Mouse (Mus musculus) C2C12 (cell line): ENCODE data around the gene Trpd52l3.

ENCODE experiments used
- CEBPB ChIP-seq: IDR thresholded peaks from one replicate; pipeline ENCODE4 v1.6.1; 2011; ENCODE audit warnings: low read depth, mild to moderate bottlenecking, control low read depth, moderate library complexity
- CTCF ChIP-seq: IDR thresholded peaks from one replicate; pipeline ENCODE4 v1.5.1; 2011; ENCODE audit not compliant: control insufficient read depth, insufficient read depth, insufficient read length
- FOSL1 ChIP-seq: IDR thresholded peaks from one replicate; pipeline ENCODE4 v1.8.0; 2011; ENCODE audit warnings: mild to moderate bottlenecking, low read length; ENCODE audit not compliant: poor library complexity, insufficient read depth, severe bottlenecking
- MAX ChIP-seq: IDR thresholded peaks from one replicate; pipeline ENCODE4 v1.6.1; 2011; ENCODE audit warnings: mild to moderate bottlenecking, control low read depth
- MYOD1 ChIP-seq: IDR thresholded peaks from one replicate; pipeline ENCODE4 v1.6.1; 2011; ENCODE audit warnings: low read depth; ENCODE audit not compliant: control insufficient read depth, insufficient read length
- MYOG ChIP-seq: IDR thresholded peaks from one replicate; pipeline ENCODE4 v1.6.1; 2011; ENCODE audit not compliant: control insufficient read depth, insufficient read length; ENCODE audit errors: extremely low read depth

DNA sequence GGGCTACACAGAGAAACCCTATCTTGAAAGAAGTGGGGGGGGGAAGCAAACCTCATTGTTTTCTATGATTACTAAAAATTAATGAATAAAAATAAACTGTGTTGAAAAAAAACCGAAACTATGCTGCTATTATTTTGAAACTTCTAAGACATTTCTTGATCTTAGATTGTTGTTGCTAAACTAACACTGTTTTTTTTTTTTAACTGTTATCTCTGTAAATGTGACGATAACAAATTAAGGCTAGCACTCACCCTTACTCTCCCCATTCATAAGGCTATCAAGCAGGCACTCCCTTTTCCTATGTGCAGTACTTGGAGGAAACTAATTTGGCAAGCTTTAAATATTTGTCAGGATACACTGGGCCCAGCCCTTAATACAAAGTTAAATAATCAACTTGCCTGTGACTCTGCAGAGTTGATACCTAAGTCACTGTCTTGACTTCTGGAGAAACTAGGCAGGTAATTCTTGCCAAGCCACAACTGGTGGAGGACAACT lies 39.9 kb upstream of the Trpd52l3 start:
- no peak for TF ChIP-seq CTCF
- TF ChIP-seq MAX, result no peak
- no peak for TF ChIP-seq MYOD1
- TF ChIP-seq FOSL1, result no peak
- TF ChIP-seq MYOG, result no peak
- TF ChIP-seq CEBPB, result no peak
